Mouse (Mus musculus) thymus, adult 2 months (tissue): Measurements from ENCODE around the gene Nt5c3.

Experiments
- CTCF ChIP-seq: fragments of 200-500 bp; IDR thresholded peaks from 2 replicates; pipeline ENCODE4 v1.5.1; 2012; ENCODE audit warnings: mild to moderate bottlenecking, control low read depth, low read length, moderate library complexity, borderline replicate concordance; ENCODE audit not compliant: control insufficient read depth, poor library complexity, insufficient read depth; ENCODE audit errors: extremely low read depth
- POLR2A ChIP-seq: fragments of 200-500 bp; IDR thresholded peaks from 2 replicates; pipeline ENCODE4 v1.6.1; 2012; ENCODE audit warnings: mild to moderate bottlenecking, low read length, control low read depth, moderate library complexity; ENCODE audit not compliant: control insufficient read depth, poor library complexity, insufficient read depth; ENCODE audit errors: extremely low read depth

- no peak for TF ChIP-seq CTCF
- TF ChIP-seq POLR2A: no peak
Measured at GRCm38 (mm10) chr6:56906121-56906846, 17.4 kb downstream of the Nt5c3 start.
